Mouse (Mus musculus): ENCODE results near the gene Fance.

GRCm38 (mm10) chr17:28286964-28287363 lies 26.4 kb upstream of the Fance start:
- TF ChIP-seq EP300 (IDR thresholded peaks at IDR 0.05; ENCODE audit: low read depth) (no peak), CTCF (IDR thresholded peaks at IDR 0.05; ENCODE audit: low read depth) (no peak)
